Mouse (Mus musculus): Measurements from ENCODE around the gene Cfap161. TPM values are rescaled to one million over a fixed set of nuclear protein-coding genes. Genes with fewer than 3 reads are reported as not detected.

Cfap161 gene
- total RNA-seq, 2 experiments from 2014 or later, result not detected

Other genes with a start within 250 kb of the Cfap161 start
- gene Tmc3, start 210.0 kb downstream of the Cfap161 start, total RNA-seq (2021), result under 1 TPM; 0.11 to 0.13 TPM
- gene Stard5, start 162.9 kb downstream of the Cfap161 start, total RNA-seq (2021), result 10 to 100 TPM; 11.0 to 11.9 TPM
- gene Il16, start 49.2 kb downstream of the Cfap161 start, total RNA-seq (2021), result 1 to 10 TPM; 8.2 to 8.4 TPM
- gene Tlnrd1, start 89.4 kb upstream of the Cfap161 start, total RNA-seq (2021), result 1 to 10 TPM; 8.1 to 9.1 TPM
- gene Mesd, start 89.6 kb upstream of the Cfap161 start, total RNA-seq (2021), result 10 to 100 TPM; 51.3 to 52.0 TPM